16 mouse cellular contexts compared by ENCODE assay signal in the genomic region with DNA sequence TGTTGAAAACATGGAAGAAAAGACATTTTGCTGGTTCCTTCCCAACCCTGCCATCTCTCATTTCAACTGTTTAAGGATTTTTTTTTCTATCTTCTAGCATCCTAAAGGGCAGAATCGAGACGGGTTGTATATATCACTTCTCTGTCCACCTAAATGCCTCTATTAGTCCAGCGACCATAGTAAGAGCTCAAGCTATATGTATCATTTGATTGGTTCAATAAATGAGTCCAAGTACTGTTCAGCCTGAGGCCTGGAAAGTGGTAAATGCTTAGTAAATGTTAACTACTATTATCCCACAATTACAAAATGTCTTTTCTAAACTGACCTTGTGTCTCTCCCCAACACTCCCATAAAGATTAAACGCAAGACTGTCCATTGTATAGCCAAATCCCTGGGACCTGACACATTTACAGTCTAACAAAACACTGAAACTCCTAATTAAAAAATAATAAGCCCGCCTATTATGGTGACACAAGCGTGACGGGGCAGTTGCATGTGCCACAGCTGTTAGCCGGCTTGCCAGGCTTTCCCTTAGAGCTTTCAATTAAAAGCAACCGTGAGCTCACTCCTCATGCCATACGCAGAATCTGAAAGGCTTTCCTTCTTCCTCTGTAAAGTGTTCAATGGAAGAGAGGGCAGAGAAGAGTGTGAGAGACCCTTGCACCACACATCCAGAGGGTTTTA.
DNase-seq lines count a peak whose midpoint lies in the region; ATAC-seq and TF ChIP-seq lines count a peak whose summit lies in the region.
"Had no signal": no experiment of that assay in that cellular context is flagged by ENCODE, and none has a peak within 500 bp of the region (broad histone marks: within the 10 kb centered on the region; RNA-seq: fewer than 3 reads in every experiment).

No protein-coding gene starts in this region.

- no peak; the same call in 1 of the 2 replicates for ATAC-seq in embryonic facial prominence, embryonic 14.5 days (ENCODE audit: low read depth)
- ATAC-seq in hindbrain, embryonic 14.5 days (ENCODE audit: low FRiP score): 0 out of 2 replicates have a peak, but pooled peaks have one; percentile 55
- ATAC-seq in midbrain, postnatal 0 days (ENCODE audit: low FRiP score): no peak
- ATAC-seq in granulocyte monocyte progenitor cell, adult 5-6 weeks (replicated peaks; ENCODE audit: poor library complexity, severe bottlenecking): no peak

- no peaks in the 10 kb centered on the region for H3K4me1 ChIP-seq in embryonic facial prominence, embryonic 14.5 days (ENCODE audit: control insufficient read depth, insufficient read depth, low read length)
- no peaks in the 10 kb centered on the region for H3K4me1 ChIP-seq in embryonic facial prominence, embryonic 10.5 days
- H3K4me1 ChIP-seq in hindbrain, embryonic 14.5 days (replicated peaks; ENCODE audit: control insufficient read depth, insufficient read depth, low read length): no peaks in the 10 kb centered on the region
- H3K4me1 ChIP-seq in midbrain, postnatal 0 days (ENCODE audit: insufficient read depth, low read length): no peaks in the 10 kb centered on the region
- H3K4me1 ChIP-seq: embryonic facial prominence, embryonic 15.5 days; limb, embryonic 15.5 days had no signal

- DNase-seq in embryonic facial prominence, embryonic 14.5 days (ENCODE audit: low spot score): peak; percentile 20
- no peak for DNase-seq in embryonic facial prominence, embryonic 10.5 days (ENCODE audit: low spot score)
- DNase-seq in kidney, postnatal 4 days: peak; percentile 13 to 40
- DNase-seq in kidney, adult 18-20 months: no peak
- peak; percentile 33 for DNase-seq in hindbrain, embryonic 14.5 days (ENCODE audit: low spot score)
- peak; percentile 2 for DNase-seq in midbrain, postnatal 0 days (ENCODE audit: low spot score)
- no peak for DNase-seq in spleen, adult 18-20 months
- DNase-seq: cerebellum, adult 18-20 months; layer of hippocampus, postnatal 36 days; lung, adult 18-20 months had no signal

- 73% methylated on average over 10 of the region's 10 CpGs for WGBS in embryonic facial prominence, embryonic 14.5 days
- 84% methylated on average over 10 of the region's 10 CpGs for WGBS in embryonic facial prominence, embryonic 10.5 days
- 41% methylated on average over 10 of the region's 10 CpGs for WGBS in hindbrain, embryonic 14.5 days
- 48% methylated on average over 10 of the region's 10 CpGs for WGBS in midbrain, postnatal 0 days

- H3K9me3 ChIP-seq in embryonic facial prominence, embryonic 14.5 days (ENCODE audit: control insufficient read depth, low read length): no peaks in the 10 kb centered on the region
- H3K9me3 ChIP-seq in embryonic facial prominence, embryonic 10.5 days: no peaks in the 10 kb centered on the region
- no peaks in the 10 kb centered on the region for H3K9me3 ChIP-seq in hindbrain, embryonic 14.5 days (ENCODE audit: control insufficient read depth, low read length)
- H3K9me3 ChIP-seq in midbrain, postnatal 0 days (ENCODE audit: low read length): no peaks in the 10 kb centered on the region
- H3K9me3 ChIP-seq: embryonic facial prominence, embryonic 15.5 days; limb, embryonic 15.5 days had no signal

- TF ChIP-seq CTCF in midbrain, postnatal 0 days (IDR thresholded peaks at IDR 0.05): no peak

- no peaks in the 10 kb centered on the region for H3K36me3 ChIP-seq in embryonic facial prominence, embryonic 14.5 days (ENCODE audit: control insufficient read depth, insufficient read depth, low read length)
- H3K36me3 ChIP-seq in embryonic facial prominence, embryonic 10.5 days (replicated peaks): no peaks in the 10 kb centered on the region
- H3K36me3 ChIP-seq in hindbrain, embryonic 14.5 days (replicated peaks; ENCODE audit: control insufficient read depth, insufficient read depth): no peaks in the 10 kb centered on the region
- H3K36me3 ChIP-seq in midbrain, postnatal 0 days (ENCODE audit: insufficient read depth, low read length): no peaks in the 10 kb centered on the region
- H3K36me3 ChIP-seq: embryonic facial prominence, embryonic 15.5 days; limb, embryonic 15.5 days had no signal

- H3K4me3 ChIP-seq in embryonic facial prominence, embryonic 14.5 days (ENCODE audit: low read depth, low read length): no peak overlapping the region
- no peak overlapping the region for H3K4me3 ChIP-seq in embryonic facial prominence, embryonic 10.5 days
- no peak overlapping the region for H3K4me3 ChIP-seq in hindbrain, embryonic 14.5 days (replicated peaks; ENCODE audit: low read length)
- H3K4me3 ChIP-seq in midbrain, postnatal 0 days (ENCODE audit: low read depth, low read length): no peak overlapping the region
- H3K4me3 ChIP-seq: embryonic facial prominence, embryonic 15.5 days; limb, embryonic 15.5 days; myocyte had no signal

- H3K9ac ChIP-seq in embryonic facial prominence, embryonic 14.5 days (ENCODE audit: low read depth, low read length): no peak overlapping the region
- H3K9ac ChIP-seq in hindbrain, embryonic 14.5 days: no peak overlapping the region
- no peak overlapping the region for H3K9ac ChIP-seq in midbrain, postnatal 0 days (replicated peaks; ENCODE audit: low read length, poor library complexity, severe bottlenecking)
- H3K9ac ChIP-seq: embryonic facial prominence, embryonic 15.5 days; limb, embryonic 15.5 days had no signal

- no peak overlapping the region for H3K27ac ChIP-seq in embryonic facial prominence, embryonic 14.5 days (replicated peaks; ENCODE audit: low read depth, low read length)
- H3K27ac ChIP-seq in embryonic facial prominence, embryonic 10.5 days (replicated peaks): no peak overlapping the region
- H3K27ac ChIP-seq in hindbrain, embryonic 14.5 days: no peak overlapping the region
- no peak overlapping the region for H3K27ac ChIP-seq in midbrain, postnatal 0 days (ENCODE audit: low read depth, low read length)
- H3K27ac ChIP-seq: embryonic facial prominence, embryonic 15.5 days; limb, embryonic 15.5 days had no signal

- H3K4me2 ChIP-seq in embryonic facial prominence, embryonic 14.5 days (ENCODE audit: low read depth, low read length): no peak overlapping the region
- no peak overlapping the region for H3K4me2 ChIP-seq in hindbrain, embryonic 14.5 days (replicated peaks)
- H3K4me2 ChIP-seq in midbrain, postnatal 0 days (ENCODE audit: low read depth, low read length, poor library complexity, severe bottlenecking): no peak overlapping the region
- H3K4me2 ChIP-seq: embryonic facial prominence, embryonic 15.5 days; heart, embryonic 11.5 days; limb, embryonic 15.5 days had no signal

- no peaks in the 10 kb centered on the region for H3K27me3 ChIP-seq in embryonic facial prominence, embryonic 14.5 days (replicated peaks; ENCODE audit: control insufficient read depth, insufficient read depth, low read length)
- H3K27me3 ChIP-seq in embryonic facial prominence, embryonic 10.5 days (replicated peaks; ENCODE audit: low read depth, poor library complexity, severe bottlenecking): no peaks in the 10 kb centered on the region
- no peaks in the 10 kb centered on the region for H3K27me3 ChIP-seq in hindbrain, embryonic 14.5 days (ENCODE audit: control insufficient read depth, insufficient read depth, low read length)
- no peaks in the 10 kb centered on the region for H3K27me3 ChIP-seq in midbrain, postnatal 0 days (ENCODE audit: insufficient read depth, low read length)
- H3K27me3 ChIP-seq: CH12.LX; embryonic facial prominence, embryonic 15.5 days; limb, embryonic 15.5 days had no signal

Comparison
In these comparisons a context has a peak if more than half of its experiments do, and no peak if none do; other contexts are left out.
1. DNase-seq: peak in embryonic facial prominence, embryonic 14.5 days (single experiment), kidney, postnatal 4 days (2 of 2), hindbrain, embryonic 14.5 days (single experiment) and midbrain, postnatal 0 days (single experiment); none in embryonic facial prominence, embryonic 10.5 days (single experiment), kidney, adult 18-20 months (single experiment) and spleen, adult 18-20 months (0 of 2).